Mouse (Mus musculus) left cerebral cortex, adult 9 months (tissue): ENCODE measurements at regions not wholly inside any gene's neighbourhood (a gene's known extent, or its start where the extent isn't known, plus 50 kb on each side); places are given as distances from the start of the nearest gene placed in this dataset.
A peak's percentile ranks its signal among the peaks of the same experiment; 100 is the strongest.

Experiments used
- DNase-seq, 2 experiments: peaks; one replicate each; pipeline ENCODE4 v3.0.0; 2022; ENCODE audit warnings: low spot score in 2 of 2

- DNase-seq, result peak; percentile 50 to 85
These were observed 200.0 kb upstream of the Apob start for GRCm38 (mm10) chr12:7777220-7778055.

- peak in 1 of 2 experiments; percentile 7 for DNase-seq
These were observed 199.4 kb upstream of the Apob start for GRCm38 (mm10) chr12:7778056-7778440.

- DNase-seq, result peak; percentile 42 to 48
These were observed 160.8 kb upstream of the Apob start for GRCm38 (mm10) chr12:7816616-7817015.

GRCm38 (mm10) chr12:7820006-7820704 lies 157.3 kb upstream of the Apob start:
- DNase-seq, result no peak

GRCm38 (mm10) chr12:7820718-7821117 lies 156.7 kb upstream of the Apob start:
- no peak for DNase-seq

- no peak for DNase-seq
These were observed 141.7 kb upstream of the Apob start for GRCm38 (mm10) chr12:7835731-7836130.

- DNase-seq, result peak in 1 of 2 experiments; percentile 23
These were observed 123.6 kb upstream of the Apob start for GRCm38 (mm10) chr12:7853876-7854275.

GRCm38 (mm10) chr12:7855683-7856082 lies 121.8 kb upstream of the Apob start:
- DNase-seq, result no peak

GRCm38 (mm10) chr12:7859533-7859932 lies 117.9 kb upstream of the Apob start:
- DNase-seq, result no peak

- peak in 1 of 2 experiments; percentile 5 for DNase-seq
These were observed 107.4 kb upstream of the Apob start for GRCm38 (mm10) chr12:7870004-7870403.

GRCm38 (mm10) chr12:7870473-7870872 lies 107.0 kb upstream of the Apob start:
- DNase-seq, result no peak

- no peak for DNase-seq
These were observed 102.0 kb upstream of the Apob start for GRCm38 (mm10) chr12:7875454-7875853.

GRCm38 (mm10) chr12:7876302-7877063 lies 101.0 kb upstream of the Apob start:
- DNase-seq, result no peak

GRCm38 (mm10) chr12:7878761-7879160 lies 98.7 kb upstream of the Apob start:
- no peak for DNase-seq

- DNase-seq, result no peak
These were observed 81.3 kb upstream of the Apob start for GRCm38 (mm10) chr12:7896156-7896555.

GRCm38 (mm10) chr12:7905329-7905728 lies 72.1 kb upstream of the Apob start:
- DNase-seq, result no peak

GRCm38 (mm10) chr12:7906831-7907230 lies 70.6 kb upstream of the Apob start:
- no peak for DNase-seq

GRCm38 (mm10) chr12:7909746-7910360 lies 67.6 kb upstream of the Apob start:
- DNase-seq, result no peak

- DNase-seq, result no peak
These were observed 66.9 kb upstream of the Apob start for GRCm38 (mm10) chr12:7910509-7910908.

- DNase-seq, result no peak
These were observed 59.1 kb upstream of the Apob start for GRCm38 (mm10) chr12:7918385-7918784.

- DNase-seq, result no peak
These were observed 58.3 kb upstream of the Apob start for GRCm38 (mm10) chr12:7918967-7919708.
